Mouse (Mus musculus): ENCODE results near the gene Hhat.

- no peak for TF ChIP-seq POLR2A (IDR thresholded peaks at IDR 0.05; ENCODE audit: low read depth, low read length)
- no peak for TF ChIP-seq CTCF (IDR thresholded peaks at IDR 0.05; ENCODE audit: extremely low read depth, insufficient read depth, insufficient read length, insufficient replicate concordance)
These were observed 307.3 kb downstream of the Hhat start for GRCm38 (mm10) chr1:192463732-192464131.

Data from spleen, adult 2 months (tissue).